Mouse (Mus musculus) neural tube, embryonic 15.5 days (tissue): ENCODE data around the gene Smyd4. TPM values are rescaled to one million over a fixed set of nuclear protein-coding genes. Genes with fewer than 3 reads are reported as not detected.

ENCODE experiments used
- ATAC-seq: fragments of 200-750 bp; cut with Nextera tagmentation; 2 replicates; pipeline ENCODE4 v1.8.0; 2017; ENCODE audit warnings: mild to moderate bottlenecking, moderate TSS enrichment, moderate library complexity; ENCODE audit not compliant: low FRiP score
- H3K27ac ChIP-seq: fragments of 300-500 bp; sonication (generic); replicated peaks from 2 replicates; pipeline ENCODE4 v1.5.1; 2015; ENCODE audit warnings: mild to moderate bottlenecking, inconsistent platforms
- H3K27me3 ChIP-seq: fragments of 300-500 bp; sonication (generic); replicated peaks from 2 replicates; pipeline ENCODE4 v1.6.1; 2015; ENCODE audit warnings: inconsistent platforms
- H3K36me3 ChIP-seq: fragments of 300-500 bp; sonication (generic); 2 replicates; pipeline ENCODE4 v1.6.1; 2015; ENCODE audit warnings: inconsistent platforms
- H3K4me1 ChIP-seq: fragments of 300-500 bp; sonication (generic); 2 replicates; pipeline ENCODE4 v1.6.1; 2015; ENCODE audit warnings: inconsistent platforms
- H3K4me2 ChIP-seq: fragments of 300-500 bp; sonication (generic); 2 replicates; pipeline ENCODE4 v1.6.1; 2015; ENCODE audit warnings: inconsistent platforms, mild to moderate bottlenecking, moderate library complexity
- H3K4me3 ChIP-seq: fragments of 300-500 bp; sonication (generic); replicated peaks from 2 replicates; pipeline ENCODE4 v1.5.1; 2015; ENCODE audit warnings: mild to moderate bottlenecking, inconsistent platforms
- H3K9ac ChIP-seq: fragments of 300-500 bp; sonication (generic); replicated peaks from 2 replicates; pipeline ENCODE4 v1.6.1; 2015; ENCODE audit warnings: mild to moderate bottlenecking, inconsistent platforms
- H3K9me3 ChIP-seq: fragments of 300-500 bp; sonication (generic); replicated peaks from 2 replicates; pipeline ENCODE4 v1.6.1; 2016; ENCODE audit warnings: inconsistent platforms
- WGBS: fragments of 180-500 bp; shearing (Covaris S2); methylation state at CpG from one replicate; pipeline ENCODE4 v1.1.7; 2015; ENCODE audit warnings: mixed read lengths; 5-methylcytosine and 5-hydroxymethylcytosine counted together
- polyA plus RNA-seq: library from polyadenylated mRNA; unstranded; fragments of >200 nt; fragmentation: Nextera tagmentation; extraction: Ambion mirVana; gene quantifications from 2 replicates; pipeline ENCODE4 v1.2.1, GENCODE M21; 2015

Smyd4 gene
- polyA plus RNA-seq, 1 experiment from 2014 or later, result 18.7 TPM

- H3K9me3 ChIP-seq, result no peaks in the 10 kb centered on the region
- H3K4me3 ChIP-seq, result no peak overlapping the region
- ATAC-seq, result no peak
- H3K27me3 ChIP-seq, result no peaks in the 10 kb centered on the region
- peaks cover 44% of the 10 kb centered on the region for H3K36me3 ChIP-seq
- no peak overlapping the region for H3K27ac ChIP-seq
- H3K9ac ChIP-seq, result no peak overlapping the region
- H3K4me2 ChIP-seq, result no peak overlapping the region
- 75% methylated on average over 16 of the region's 16 CpGs for WGBS
- H3K4me1 ChIP-seq, result no peaks in the 10 kb centered on the region
Observed at GRCm38 (mm10) chr11:75441601-75442000, 93.4 kb downstream of the Smyd4 start.

- Histone ChIP-seq H3K27ac (no peak overlapping the region), H3K4me2 (no peak overlapping the region), H3K27me3 (no peaks in the 10 kb centered on the region), H3K4me1 (no peaks in the 10 kb centered on the region), H3K36me3 (peaks cover 65% of the 10 kb centered on the region), H3K9ac (no peak overlapping the region), H3K4me3 (no peak overlapping the region), H3K9me3 (no peaks in the 10 kb centered on the region)
- WGBS, result 47% methylated on average over 8 of the region's 8 CpGs
- ATAC-seq, result no peak
Observed at GRCm38 (mm10) chr11:75443711-75444110, 95.5 kb downstream of the Smyd4 start.

- Histone ChIP-seq H3K9ac (no peak overlapping the region), H3K4me2 (no peak overlapping the region), H3K4me3 (no peak overlapping the region), H3K4me1 (peaks cover 34% of the 10 kb centered on the region), H3K36me3 (peaks cover 56% of the 10 kb centered on the region), H3K9me3 (no peaks in the 10 kb centered on the region), H3K27ac (no peak overlapping the region), H3K27me3 (no peaks in the 10 kb centered on the region)
- WGBS, result 81% methylated on average over 3 of the region's 3 CpGs
- no peak for ATAC-seq
Observed at GRCm38 (mm10) chr11:75448575-75448974, 100.3 kb downstream of the Smyd4 start.

GRCm38 (mm10) chr11:75449695-75450094, 101.5 kb downstream of the Smyd4 start:
- Histone ChIP-seq H3K4me3 (no peak overlapping the region), H3K9ac (no peak overlapping the region), H3K27ac (no peak overlapping the region), H3K9me3 (no peaks in the 10 kb centered on the region), H3K4me2 (no peak overlapping the region), H3K27me3 (no peaks in the 10 kb centered on the region), H3K36me3 (peaks cover 52% of the 10 kb centered on the region), H3K4me1 (peaks cover 42% of the 10 kb centered on the region)
- 77% methylated on average over 7 of the region's 7 CpGs for WGBS
- ATAC-seq, result no peak

GRCm38 (mm10) chr11:75450304-75450908, 102.2 kb downstream of the Smyd4 start:
- peaks cover 49% of the 10 kb centered on the region for H3K4me1 ChIP-seq
- WGBS, result 87% methylated on average over 8 of the region's 8 CpGs
- H3K9ac ChIP-seq, result no peak overlapping the region
- peaks cover 46% of the 10 kb centered on the region for H3K36me3 ChIP-seq
- ATAC-seq, result no peak
- no peaks in the 10 kb centered on the region for H3K27me3 ChIP-seq
- H3K9me3 ChIP-seq, result no peaks in the 10 kb centered on the region
- H3K4me2 ChIP-seq, result no peak overlapping the region
- no peak overlapping the region for H3K27ac ChIP-seq
- no peak overlapping the region for H3K4me3 ChIP-seq

GRCm38 (mm10) chr11:75450936-75451335, 102.7 kb downstream of the Smyd4 start:
- peaks cover 40% of the 10 kb centered on the region for H3K36me3 ChIP-seq

GRCm38 (mm10) chr11:75452081-75452480, 103.8 kb downstream of the Smyd4 start:
- no peaks in the 10 kb centered on the region for H3K9me3 ChIP-seq
- no peak overlapping the region for H3K9ac ChIP-seq
- H3K27ac ChIP-seq, result no peak overlapping the region
- H3K27me3 ChIP-seq, result no peaks in the 10 kb centered on the region
- no peak overlapping the region for H3K4me2 ChIP-seq
- peaks cover 32% of the 10 kb centered on the region for H3K36me3 ChIP-seq
- WGBS, result 95% methylated on average over 8 of the region's 8 CpGs
- ATAC-seq, result no peak
- H3K4me1 ChIP-seq, result peaks cover 50% of the 10 kb centered on the region
- no peak overlapping the region for H3K4me3 ChIP-seq

More at GRCm38 (mm10) chr11:75450936-75451335, 102.7 kb downstream of the Smyd4 start:
- H3K4me1 ChIP-seq, result peaks cover 50% of the 10 kb centered on the region
- H3K4me3 ChIP-seq, result no peak overlapping the region
- H3K27me3 ChIP-seq, result no peaks in the 10 kb centered on the region
- no peak for ATAC-seq
- H3K27ac ChIP-seq, result no peak overlapping the region
- no peak overlapping the region for H3K9ac ChIP-seq
- no peak overlapping the region for H3K4me2 ChIP-seq
- H3K9me3 ChIP-seq, result no peaks in the 10 kb centered on the region
- WGBS, result 89% methylated on average over 15 of the region's 15 CpGs

- Histone ChIP-seq H3K27me3 (no peaks in the 10 kb centered on the region), H3K4me3 (no peak overlapping the region; the same call in 1 of the 2 replicates), H3K27ac (no peak overlapping the region), H3K9me3 (no peaks in the 10 kb centered on the region), H3K36me3 (peaks cover 23% of the 10 kb centered on the region), H3K9ac (no peak overlapping the region), H3K4me1 (peaks cover 50% of the 10 kb centered on the region), H3K4me2 (peak overlapping the region; percentile 97)
- 93% methylated on average over 31 of the region's 31 CpGs for WGBS
- no peak for ATAC-seq
Observed at GRCm38 (mm10) chr11:75452812-75453557, 104.8 kb downstream of the Smyd4 start.

- H3K36me3 ChIP-seq, result peaks cover 11% of the 10 kb centered on the region; the same call in 1 of the 2 replicates
- peak within 1 kb of the TSS; percentile 66 for H3K4me3 ChIP-seq
- no peaks in the 10 kb centered on the region for H3K27me3 ChIP-seq
- H3K4me2 ChIP-seq, result peak within 1 kb of the TSS; percentile 97
- no peaks in the 10 kb centered on the region for H3K9me3 ChIP-seq
- peak within 1 kb of the TSS; percentile 70 for H3K27ac ChIP-seq
- peak; percentile 94 for ATAC-seq
- H3K4me1 ChIP-seq, result peaks cover 50% of the 10 kb centered on the region
- peak within 1 kb of the TSS; percentile 63 for H3K9ac ChIP-seq
- WGBS, result 2% methylated on average over 56 of the region's 56 CpGs
Observed at GRCm38 (mm10) chr11:75453991-75454930, 106.0 kb downstream of the Smyd4 start, which contains the start of gene Wdr81. Wdr81 (minus strand) TSS chr11:75454717.
